Comparison of ENCODE assay signal across 7 mouse cellular contexts in genomic region chr4:133706956-133707355, GRCm38 (mm10). TPM values are rescaled to one million over a fixed set of nuclear protein-coding genes. Genes with fewer than 3 reads are reported as not detected.
DNase-seq lines count a peak whose midpoint lies in the region; ATAC-seq and TF ChIP-seq lines count a peak whose summit lies in the region.

No protein-coding gene starts in this region.

- H3K4me2 ChIP-seq in embryonic facial prominence, embryonic 15.5 days (replicated peaks): 0 out of 2 replicates have a peak overlapping the region, but pooled peaks have one; percentile 12

- TF ChIP-seq EP300 in ES-Bruce4 (IDR thresholded peaks at IDR 0.05; ENCODE audit: insufficient read depth, low read depth, low read length): 0 out of 2 replicates have a peak, but pooled peaks have one; percentile 10

- H3K9me3 ChIP-seq in ES-Bruce4 (replicated peaks; ENCODE audit: control insufficient read depth, insufficient read depth, low read length, poor library complexity, severe bottlenecking): no peaks in the 10 kb centered on the region
- H3K9me3 ChIP-seq in embryonic facial prominence, embryonic 15.5 days (replicated peaks): no peaks in the 10 kb centered on the region

- 40% methylated on average over 8 of the region's 8 CpGs for WGBS in embryonic facial prominence, embryonic 15.5 days

- no peaks in the 10 kb centered on the region for H3K27me3 ChIP-seq in ES-Bruce4 (ENCODE audit: control insufficient read depth, insufficient read depth, low read length, poor library complexity, severe bottlenecking)
- no peaks in the 10 kb centered on the region for H3K27me3 ChIP-seq in embryonic facial prominence, embryonic 15.5 days

- peaks cover 2% of the 10 kb centered on the region for H3K4me1 ChIP-seq in ES-Bruce4 (ENCODE audit: control insufficient read depth, insufficient read depth, low read length)
- H3K4me1 ChIP-seq in embryonic facial prominence, embryonic 15.5 days: peaks cover 34% of the 10 kb centered on the region

- ATAC-seq in embryonic facial prominence, embryonic 15.5 days (ENCODE audit: insufficient number of reproducible peaks, low FRiP score, low TSS enrichment, low read depth): peak; percentile 83

- H3K27ac ChIP-seq in ES-Bruce4 (ENCODE audit: insufficient read depth, low read length): peak overlapping the region; percentile 66; the same call in 1 of the 2 replicates
- H3K27ac ChIP-seq in embryonic facial prominence, embryonic 15.5 days (replicated peaks): peak overlapping the region; percentile 86

- no peak for TF ChIP-seq CTCF in ES-Bruce4 (IDR thresholded peaks at IDR 0.05; ENCODE audit: low read depth, low read length)

- DNase-seq in adrenal gland, adult 8-10 months: peak; percentile 44
- peak; percentile 69 for DNase-seq in heart, postnatal 25 days (ENCODE audit: low spot score)
- peak; percentile 35 to 55 for DNase-seq in layer of hippocampus, adult 8-10 months (ENCODE audit: low spot score in 2 of 2)
- DNase-seq in lung, postnatal 14 days: peak; percentile 81
- DNase-seq in spleen, postnatal 4 days (ENCODE audit: low spot score in 2 of 2): peak; percentile 72 to 79

- H3K9ac ChIP-seq in ES-Bruce4 (ENCODE audit: low read depth, poor library complexity, severe bottlenecking): no peak overlapping the region
- no peak overlapping the region for H3K9ac ChIP-seq in embryonic facial prominence, embryonic 15.5 days

- peaks cover 61% of the 10 kb centered on the region for H3K36me3 ChIP-seq in ES-Bruce4 (ENCODE audit: control insufficient read depth, insufficient read depth, low read length, poor library complexity, severe bottlenecking)
- H3K36me3 ChIP-seq in embryonic facial prominence, embryonic 15.5 days: peaks cover 40% of the 10 kb centered on the region

- no peak overlapping the region for H3K4me3 ChIP-seq in ES-Bruce4 (ENCODE audit: low read depth, low read length)
- no peak overlapping the region for H3K4me3 ChIP-seq in embryonic facial prominence, embryonic 15.5 days (replicated peaks)

- TF ChIP-seq POLR2A in ES-Bruce4 (IDR thresholded peaks at IDR 0.05; ENCODE audit: insufficient read depth, low read length): no peak

- intact Hi-C loops in heart, postnatal 25 days (cut with DNase I): loop anchor here (2.0 kb wide), 3 partner anchors 22 to 50 kb away; partner anchors contain the start of gene Arid1a

RNA-seq across cellular contexts. Expression of gene Pigv, which starts 34.5 kb away (rescaled TPM):
- 12.8 and 15.2 TPM in 2 replicates for polyA plus RNA-seq in ES-Bruce4 (2011; ENCODE audit: insufficient read depth, insufficient read length, low read depth, missing spikeins)
- 10 to 100 TPM; 26.0 to 31.0 (median 27.3) TPM for total RNA-seq in adrenal gland, adult 8-10 months (2022)
- 16.2 and 17.6 TPM in 2 replicates for polyA plus RNA-seq in embryonic facial prominence, embryonic 15.5 days (2015; fragmentation: Nextera tagmentation; extraction: Ambion mirVana)
- 10 to 100 TPM; 10.6 to 11.2 TPM for total RNA-seq in heart, postnatal 25 days (2021)
- 10 to 100 TPM in 2 of 4 experiments, 1 to 10 TPM in 2; 9.4 to 13.0 (median 11.3) TPM for total RNA-seq in layer of hippocampus, adult 8-10 months (2022)

RNA-seq across cellular contexts. Expression of gene Arid1a, which starts 49.6 kb away (rescaled TPM):
- 119 and 123 TPM in 2 replicates for polyA plus RNA-seq in ES-Bruce4 (2011; ENCODE audit: insufficient read depth, insufficient read length, low read depth, missing spikeins)
- total RNA-seq in adrenal gland, adult 8-10 months (2022): 10 to 100 TPM; 50.7 to 84.3 (median 61.1) TPM
- 26.8 and 29.2 TPM in 2 replicates for polyA plus RNA-seq in embryonic facial prominence, embryonic 15.5 days (2015; fragmentation: Nextera tagmentation; extraction: Ambion mirVana)
- 10 to 100 TPM; 35.4 to 42.2 TPM for total RNA-seq in heart, postnatal 25 days (2021)
- 10 to 100 TPM; 81.3 to 88.3 (median 83.1) TPM for total RNA-seq in layer of hippocampus, adult 8-10 months (2022)

RNA-seq across cellular contexts. Expression of gene Zdhhc18, which starts 57.0 kb away (rescaled TPM):
- 34.4 and 43.8 TPM in 2 replicates for polyA plus RNA-seq in ES-Bruce4 (2011; ENCODE audit: insufficient read depth, insufficient read length, low read depth, missing spikeins)
- total RNA-seq in adrenal gland, adult 8-10 months (2022): 10 to 100 TPM; 17.9 to 39.5 (median 29.0) TPM
- polyA plus RNA-seq in embryonic facial prominence, embryonic 15.5 days (2015; fragmentation: Nextera tagmentation; extraction: Ambion mirVana): 4.6 and 5.4 TPM in 2 replicates
- 10 to 100 TPM; 18.7 to 20.1 TPM for total RNA-seq in heart, postnatal 25 days (2021)
- total RNA-seq in layer of hippocampus, adult 8-10 months (2022): 10 to 100 TPM; 30.7 to 44.0 (median 42.9) TPM
